Mouse (Mus musculus) ES-E14 (cell line): ENCODE results near the gene Tns1. TPM values are rescaled to one million over a fixed set of nuclear protein-coding genes. Genes with fewer than 3 reads are reported as not detected.

ENCODE experiments used
- DNase-seq: peaks from one replicate; pipeline ENCODE4 v3.0.0-alpha.2; 2013; ENCODE audit warnings: low read depth, low spot score
- H3K27ac ChIP-seq: 2 replicates; pipeline ENCODE4 v1.5.1; 2012; ENCODE audit warnings: low read depth, mild to moderate bottlenecking, low read length, moderate library complexity, mixed read lengths; ENCODE audit not compliant: poor library complexity, insufficient read depth, severe bottlenecking
- H3K36me3 ChIP-seq: 2 replicates; pipeline ENCODE4 v1.6.1; 2012; ENCODE audit warnings: mild to moderate bottlenecking, low read length, moderate library complexity, mixed read lengths; ENCODE audit not compliant: control insufficient read depth, poor library complexity, insufficient read depth, severe bottlenecking
- H3K4me1 ChIP-seq, 2 experiments: fragments of 150-350 bp in 1 of 2; sonication (generic) in 1 of 2; 2 replicates each; pipeline ENCODE4 v1.6.1; 2012; ENCODE audit warnings: low read length in 2 of 2, mild to moderate bottlenecking in 1 of 2, mixed read lengths in 1 of 2; ENCODE audit not compliant: control insufficient read depth in 2 of 2, insufficient read depth in 2 of 2, poor library complexity in 1 of 2
- H3K4me3 ChIP-seq, 2 experiments: fragments of 150-350 bp in 1 of 2; sonication (generic) in 1 of 2; 2 replicates each; pipeline ENCODE4 v1.5.1; 2012; ENCODE audit warnings: low read length in 2 of 2, low read depth in 1 of 2, mild to moderate bottlenecking in 1 of 2, mixed read lengths in 1 of 2; ENCODE audit not compliant: insufficient read depth in 1 of 2, poor library complexity in 1 of 2, severe bottlenecking in 1 of 2
- H3K9ac ChIP-seq: 2 replicates; pipeline ENCODE4 v1.6.1; 2012; ENCODE audit warnings: low read depth, mild to moderate bottlenecking, low read length, mixed read lengths; ENCODE audit not compliant: poor library complexity, insufficient read depth, severe bottlenecking
- H3K9me3 ChIP-seq: fragments of 150-350 bp; sonication (generic); 2 replicates; pipeline ENCODE4 v1.6.1; 2012; ENCODE audit warnings: low read depth, mild to moderate bottlenecking, low read length; ENCODE audit not compliant: control insufficient read depth, insufficient read depth
- CHD2 ChIP-seq: IDR thresholded peaks from 2 replicates; pipeline ENCODE4 v1.6.1; 2014; ENCODE audit warnings: mild to moderate bottlenecking, low read depth, low read length, inconsistent platforms
- HCFC1 ChIP-seq: IDR thresholded peaks from 2 replicates; pipeline ENCODE4 v1.6.1; 2012; ENCODE audit warnings: low read length, inconsistent platforms, borderline replicate concordance; ENCODE audit not compliant: insufficient read depth
- MAFK ChIP-seq: IDR thresholded peaks from 2 replicates; pipeline ENCODE4 v1.6.1; 2014; ENCODE audit warnings: mild to moderate bottlenecking, low read depth, low read length, inconsistent platforms; ENCODE audit not compliant: insufficient read depth
- ZC3H11A ChIP-seq: IDR thresholded peaks from 2 replicates; pipeline ENCODE4 v1.6.1; 2012; ENCODE audit warnings: low read depth, mild to moderate bottlenecking, inconsistent platforms, low read length, borderline replicate concordance
- ZNF384 ChIP-seq: IDR thresholded peaks from 2 replicates; pipeline ENCODE4 v1.6.1; 2012; ENCODE audit warnings: low read depth, low read length, inconsistent platforms
- in situ Hi-C, 2 experiments: fragments of 600-800 bp; cut with MboI; formaldehyde crosslinking; loops; one replicate each; pipeline ENCODE4 v1.15.1; 2025; ENCODE audit warnings: low sequenced_read_pairs in 2 of 2, inconsistent platforms in 1 of 2; ENCODE audit not compliant: unreplicated experiment in 2 of 2
- total RNA-seq: library from RNA; depleted of rRNA; stranded (reverse); fragments of 300-350 nt; gene quantifications from 2 replicates; pipeline ENCODE4 v1.2.3, GENCODE M21; 2012

Gene Tns1
- total RNA-seq, 1 experiment: 9.5 TPM

DNA sequence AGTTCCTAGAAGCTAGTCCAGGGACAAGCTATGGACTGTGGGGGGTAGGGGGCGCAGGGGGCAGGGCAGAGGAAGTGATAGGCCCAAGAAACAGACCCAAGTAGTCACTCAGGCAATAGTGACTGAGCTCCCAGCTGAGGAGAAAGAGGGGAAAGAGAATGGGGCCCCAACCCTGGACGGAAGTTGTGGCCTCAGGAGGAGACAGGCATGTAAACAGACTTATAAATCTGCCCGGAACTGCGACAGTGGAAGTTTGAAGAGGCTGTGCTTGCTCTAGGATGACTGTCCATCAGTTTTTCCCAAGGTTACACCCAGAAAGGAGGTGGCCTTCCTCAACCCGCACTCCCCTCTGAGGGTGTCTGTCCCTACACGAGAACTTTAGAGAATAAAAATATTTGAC is 99.0 kb downstream of the Tns1 start:
- TF ChIP-seq ZC3H11A: no peak
- Histone ChIP-seq H3K27ac (no peak overlapping the region), H3K9ac (no peak overlapping the region), H3K9me3 (no peaks in the 10 kb centered on the region), H3K36me3 (no peaks in the 10 kb centered on the region), H3K4me3 (no peak overlapping the region), H3K4me1 (peaks cover 0 to 9% of the 10 kb centered on the region in 2 experiments; a peak in 2 of 4 replicates)
- in situ Hi-C loops: no loop called here
- no peak for DNase-seq

DNA sequence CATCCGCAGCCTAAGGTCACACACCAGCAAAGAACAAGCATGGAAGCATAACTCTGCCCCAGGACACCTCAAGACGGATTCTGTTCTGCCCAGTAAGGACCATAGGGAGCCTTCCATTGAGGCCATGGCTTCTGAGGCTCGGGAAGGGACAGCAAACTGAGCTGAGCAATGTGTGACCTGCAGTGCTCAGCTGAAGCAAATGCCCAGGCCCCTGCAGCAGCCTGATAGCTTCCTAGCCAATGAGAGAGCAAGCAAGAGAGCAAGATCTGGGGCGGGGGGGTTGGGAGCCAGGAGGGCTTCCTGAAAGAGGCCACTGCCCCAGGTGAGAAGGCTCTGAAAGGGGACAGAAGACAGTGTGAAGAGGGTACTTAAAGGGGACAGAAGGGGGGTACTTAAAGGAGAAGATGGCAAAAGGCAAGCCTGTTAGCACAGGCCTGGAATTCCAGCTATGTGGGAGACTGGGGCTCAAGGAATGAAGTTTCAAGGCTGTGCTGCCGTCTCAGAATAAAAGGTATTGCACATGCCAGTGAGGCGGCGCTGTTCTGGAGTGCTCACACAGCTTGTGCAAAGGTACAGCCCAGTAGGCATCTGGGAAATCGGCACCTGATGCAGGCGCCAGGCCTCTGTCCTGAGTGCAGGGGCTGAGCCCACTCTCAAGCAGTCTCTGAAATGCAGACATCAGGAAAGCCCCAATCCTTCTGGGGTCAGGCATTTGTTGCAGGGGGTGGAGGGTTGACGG is 99.6 kb downstream of the Tns1 start:
- H3K9me3 ChIP-seq: no peaks in the 10 kb centered on the region
- H3K4me1 ChIP-seq: peaks cover 0 to 9% of the 10 kb centered on the region in 2 experiments; a peak in 2 of 4 replicates
- H3K27ac ChIP-seq: no peak overlapping the region
- H3K4me3 ChIP-seq: no peak overlapping the region
- no peaks in the 10 kb centered on the region for H3K36me3 ChIP-seq
- DNase-seq: no peak
- in situ Hi-C loops: no loop called here
- no peak for TF ChIP-seq ZC3H11A
- TF ChIP-seq CHD2: no peak
- TF ChIP-seq MAFK: no peak
- TF ChIP-seq HCFC1: no peak
- TF ChIP-seq ZNF384: no peak
- no peak overlapping the region for H3K9ac ChIP-seq

DNA sequence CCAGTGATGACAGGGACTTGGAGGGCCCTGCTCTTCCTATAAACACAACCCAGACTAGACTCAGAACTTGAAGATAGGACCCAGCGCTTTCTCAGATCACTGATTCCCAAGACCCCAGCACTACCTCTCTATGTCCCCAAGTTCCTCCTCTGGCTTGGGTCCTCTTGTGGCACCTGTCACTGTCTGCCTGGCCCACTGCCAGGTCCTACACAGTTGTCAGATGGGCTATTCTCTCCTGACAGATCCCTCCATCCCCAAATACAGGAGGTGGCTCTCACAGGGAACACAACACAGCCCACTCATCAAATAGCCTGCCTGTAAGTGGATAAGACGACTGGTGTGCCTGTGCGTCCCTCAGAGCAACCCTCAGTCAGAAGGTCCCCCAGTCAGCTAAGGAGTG is 101.3 kb downstream of the Tns1 start:
- Histone ChIP-seq H3K9ac (no peak overlapping the region), H3K27ac (no peak overlapping the region), H3K4me3 (no peak overlapping the region), H3K36me3 (no peaks in the 10 kb centered on the region), H3K4me1 (peaks cover 0 to 7% of the 10 kb centered on the region in 2 experiments; a peak in 2 of 4 replicates), H3K9me3 (no peaks in the 10 kb centered on the region)
- in situ Hi-C loops: no loop called here
- TF ChIP-seq CHD2: no peak
- TF ChIP-seq MAFK: no peak
- TF ChIP-seq ZC3H11A: no peak
- no peak for TF ChIP-seq ZNF384
- no peak for TF ChIP-seq HCFC1
- no peak for DNase-seq

DNA sequence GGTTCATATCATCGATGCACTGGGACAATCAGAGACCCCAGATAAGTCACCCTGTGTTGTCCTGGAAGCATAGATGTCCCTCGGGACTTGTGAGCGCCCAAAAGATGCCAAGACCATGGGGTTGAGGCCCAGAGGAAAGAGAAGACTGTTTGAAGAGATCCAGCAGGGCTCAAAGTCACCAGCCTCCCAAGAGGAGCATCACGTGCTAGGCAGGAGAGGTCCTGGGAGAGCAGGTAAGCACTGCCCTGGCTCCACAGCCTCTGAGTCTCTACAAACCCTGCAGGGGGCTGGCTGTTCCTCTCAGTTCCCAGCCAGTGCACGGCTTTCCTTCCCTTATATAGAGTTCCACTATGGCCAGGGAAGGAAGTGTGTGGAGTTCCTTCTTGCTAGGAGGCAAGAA is 101.7 kb downstream of the Tns1 start:
- Histone ChIP-seq H3K36me3 (no peaks in the 10 kb centered on the region), H3K9me3 (no peaks in the 10 kb centered on the region), H3K4me3 (no peak overlapping the region), H3K9ac (no peak overlapping the region), H3K4me1 (peaks cover 0 to 2% of the 10 kb centered on the region in 2 experiments; a peak in 1 of 4 replicates), H3K27ac (no peak overlapping the region)
- in situ Hi-C loops: no loop called here
- DNase-seq: no peak
- no peak for TF ChIP-seq CHD2

DNA sequence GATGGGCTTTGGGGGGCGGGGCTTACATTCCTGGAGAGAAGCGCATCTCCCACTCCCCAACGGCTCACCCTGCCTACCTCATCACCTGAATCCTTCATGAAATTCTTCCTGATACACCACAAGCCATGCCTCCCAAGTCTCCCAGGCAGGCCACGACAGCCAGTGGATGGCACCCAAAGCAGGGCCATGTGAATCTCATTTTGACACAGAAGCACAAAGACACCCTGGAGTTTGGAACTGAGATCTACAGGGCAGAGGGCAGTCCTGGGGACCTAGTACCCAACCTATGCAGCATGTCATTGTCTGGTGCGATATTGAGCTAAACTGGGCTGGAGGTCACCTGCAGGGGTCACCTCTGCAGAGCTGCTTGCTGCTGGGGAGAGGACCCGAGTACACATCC is 104.0 kb downstream of the Tns1 start:
- in situ Hi-C loops: no loop called here
- Histone ChIP-seq H3K4me3 (no peak overlapping the region), H3K9ac (no peak overlapping the region), H3K27ac (no peak overlapping the region), H3K4me1 (no peaks in the 10 kb centered on the region), H3K9me3 (no peaks in the 10 kb centered on the region), H3K36me3 (no peaks in the 10 kb centered on the region)
- TF ChIP-seq CHD2: no peak
- TF ChIP-seq HCFC1: no peak
- no peak for TF ChIP-seq ZNF384
- TF ChIP-seq ZC3H11A: no peak
- TF ChIP-seq MAFK: no peak
- no peak for DNase-seq
